Mouse (Mus musculus): ENCODE measurements around the gene Ap1s2. TPM values are rescaled to one million over a fixed set of nuclear protein-coding genes. Genes with fewer than 3 reads are reported as not detected.

Gene Ap1s2
- polyA plus RNA-seq, 1 experiment from 2014 or later, result 38.1 TPM

- WGBS, result 88% methylated on average over 3 of the region's 3 CpGs
- DNase-seq (ENCODE audit: low spot score) (no peak), ATAC-seq (ENCODE audit: low read depth) (no peak)
- H3K27me3 ChIP-seq (replicated peaks; ENCODE audit: control insufficient read depth, insufficient read depth, low read length), result peaks cover 10% of the 10 kb centered on the region
- H3K9me3 ChIP-seq (ENCODE audit: control insufficient read depth, low read length), result no peaks in the 10 kb centered on the region
- no peak overlapping the region for H3K4me2 ChIP-seq (ENCODE audit: low read depth, low read length)
- no peaks in the 10 kb centered on the region for H3K4me1 ChIP-seq (ENCODE audit: control insufficient read depth, insufficient read depth, low read length)
- no peak overlapping the region for H3K4me3 ChIP-seq (ENCODE audit: low read depth, low read length)
- no peak overlapping the region for H3K9ac ChIP-seq (ENCODE audit: low read depth, low read length)
- no peak overlapping the region for H3K27ac ChIP-seq (replicated peaks; ENCODE audit: low read depth, low read length)
- H3K36me3 ChIP-seq (ENCODE audit: control insufficient read depth, insufficient read depth, low read length), result peaks cover 57% of the 10 kb centered on the region
Observed at GRCm38 (mm10) chrX:163944381-163944780, 35.6 kb downstream of the Ap1s2 start.

GRCm38 (mm10) chrX:163951618-163952017 is 42.8 kb downstream of the Ap1s2 start:
- Histone ChIP-seq H3K4me2 (ENCODE audit: low read depth, low read length) (no peak overlapping the region), H3K9me3 (ENCODE audit: control insufficient read depth, low read length) (no peaks in the 10 kb centered on the region), H3K4me1 (ENCODE audit: control insufficient read depth, insufficient read depth, low read length) (no peaks in the 10 kb centered on the region), H3K4me3 (ENCODE audit: low read depth, low read length) (no peak overlapping the region), H3K27me3 (replicated peaks; ENCODE audit: control insufficient read depth, insufficient read depth, low read length) (peaks cover 3% of the 10 kb centered on the region; the same call in 1 of the 2 replicates), H3K9ac (ENCODE audit: low read depth, low read length) (no peak overlapping the region), H3K27ac (replicated peaks; ENCODE audit: low read depth, low read length) (no peak overlapping the region), H3K36me3 (ENCODE audit: control insufficient read depth, insufficient read depth, low read length) (peaks cover 68% of the 10 kb centered on the region)
- ATAC-seq (ENCODE audit: low read depth) (no peak), DNase-seq (ENCODE audit: low spot score) (no peak)
- WGBS, result 74% methylated on average over 1 of the region's 1 CpGs

GRCm38 (mm10) chrX:163957381-163957780 is 48.6 kb downstream of the Ap1s2 start:
- DNase-seq (ENCODE audit: low spot score) (no peak), ATAC-seq (ENCODE audit: low read depth) (no peak)
- H3K9ac ChIP-seq (ENCODE audit: low read depth, low read length), result peak overlapping the region; percentile 87
- peak overlapping the region; percentile 69 for H3K4me3 ChIP-seq (ENCODE audit: low read depth, low read length)
- WGBS, result 36% methylated on average over 12 of the region's 12 CpGs
- H3K4me2 ChIP-seq (ENCODE audit: low read depth, low read length), result peak overlapping the region; percentile 50
- H3K4me1 ChIP-seq (ENCODE audit: control insufficient read depth, insufficient read depth, low read length), result no peaks in the 10 kb centered on the region
- peak overlapping the region; percentile 98 for H3K27ac ChIP-seq (replicated peaks; ENCODE audit: low read depth, low read length)
- H3K27me3 ChIP-seq (replicated peaks; ENCODE audit: control insufficient read depth, insufficient read depth, low read length), result peaks cover 3% of the 10 kb centered on the region; the same call in 1 of the 2 replicates
- H3K9me3 ChIP-seq (ENCODE audit: control insufficient read depth, low read length), result no peaks in the 10 kb centered on the region
- peaks cover 30% of the 10 kb centered on the region for H3K36me3 ChIP-seq (ENCODE audit: control insufficient read depth, insufficient read depth, low read length)

- 34% methylated on average over 9 of the region's 67 CpGs for WGBS
Observed at GRCm38 (mm10) chrX:163957803-163958466, 49.1 kb downstream of the Ap1s2 start.

GRCm38 (mm10) chrX:163958467-163958875 is 49.7 kb downstream of the Ap1s2 start, which contains the start of gene Zrsr2:
Zrsr2 (minus strand) TSS chrX:163958661.
- peak within 1 kb of the TSS; percentile 87 for H3K9ac ChIP-seq (ENCODE audit: low read depth, low read length)
- H3K27ac ChIP-seq (replicated peaks; ENCODE audit: low read depth, low read length), result peak within 1 kb of the TSS; percentile 98
- no peaks in the 10 kb centered on the region for H3K4me1 ChIP-seq (ENCODE audit: control insufficient read depth, insufficient read depth, low read length)
- peak; percentile 97 for DNase-seq (ENCODE audit: low spot score)
- H3K36me3 ChIP-seq (ENCODE audit: control insufficient read depth, insufficient read depth, low read length), result peaks cover 21% of the 10 kb centered on the region; the same call in 1 of the 2 replicates
- no peaks in the 10 kb centered on the region for H3K9me3 ChIP-seq (ENCODE audit: control insufficient read depth, low read length)
- peak within 1 kb of the TSS; percentile 50 for H3K4me2 ChIP-seq (ENCODE audit: low read depth, low read length)
- peaks cover 3% of the 10 kb centered on the region; the same call in 1 of the 2 replicates for H3K27me3 ChIP-seq (replicated peaks; ENCODE audit: control insufficient read depth, insufficient read depth, low read length)
- peak; percentile 97 for ATAC-seq (ENCODE audit: low read depth)
- H3K4me3 ChIP-seq (ENCODE audit: low read depth, low read length), result peak within 1 kb of the TSS; percentile 69
- WGBS, result 21% methylated on average over 20 of the region's 29 CpGs

More at GRCm38 (mm10) chrX:163957803-163958466, 49.1 kb downstream of the Ap1s2 start:
- no peaks in the 10 kb centered on the region for H3K9me3 ChIP-seq (ENCODE audit: control insufficient read depth, low read length)
- H3K9ac ChIP-seq (ENCODE audit: low read depth, low read length), result peak overlapping the region; percentile 87
- peak; percentile 75 for DNase-seq (ENCODE audit: low spot score)
- H3K4me2 ChIP-seq (ENCODE audit: low read depth, low read length), result peak overlapping the region; percentile 50
- H3K4me3 ChIP-seq (ENCODE audit: low read depth, low read length), result peak overlapping the region; percentile 69
- peaks cover 26% of the 10 kb centered on the region for H3K36me3 ChIP-seq (ENCODE audit: control insufficient read depth, insufficient read depth, low read length)
- peak overlapping the region; percentile 98 for H3K27ac ChIP-seq (replicated peaks; ENCODE audit: low read depth, low read length)
- peak; percentile 92 for ATAC-seq (ENCODE audit: low read depth)
- H3K27me3 ChIP-seq (replicated peaks; ENCODE audit: control insufficient read depth, insufficient read depth, low read length), result peaks cover 3% of the 10 kb centered on the region; the same call in 1 of the 2 replicates
- no peaks in the 10 kb centered on the region for H3K4me1 ChIP-seq (ENCODE audit: control insufficient read depth, insufficient read depth, low read length)

- H3K9ac ChIP-seq (ENCODE audit: low read depth, low read length), result no peak overlapping the region
- H3K4me1 ChIP-seq (ENCODE audit: control insufficient read depth, insufficient read depth, low read length), result no peaks in the 10 kb centered on the region
- no peaks in the 10 kb centered on the region for H3K9me3 ChIP-seq (ENCODE audit: control insufficient read depth, low read length)
- WGBS, result 100% methylated on average over 1 of the region's 1 CpGs
- H3K4me3 ChIP-seq (ENCODE audit: low read depth, low read length), result no peak overlapping the region
- no peak overlapping the region for H3K4me2 ChIP-seq (ENCODE audit: low read depth, low read length)
- no peaks in the 10 kb centered on the region for H3K36me3 ChIP-seq (ENCODE audit: control insufficient read depth, insufficient read depth, low read length)
- no peaks in the 10 kb centered on the region for H3K27me3 ChIP-seq (replicated peaks; ENCODE audit: control insufficient read depth, insufficient read depth, low read length)
- no peak overlapping the region for H3K27ac ChIP-seq (replicated peaks; ENCODE audit: low read depth, low read length)
- DNase-seq (ENCODE audit: low spot score) (no peak), ATAC-seq (ENCODE audit: low read depth) (no peak)
Observed at GRCm38 (mm10) chrX:163981092-163981491, 72.3 kb downstream of the Ap1s2 start.

GRCm38 (mm10) chrX:163981500-163981899 is 72.7 kb downstream of the Ap1s2 start:
- Histone ChIP-seq H3K27me3 (replicated peaks; ENCODE audit: control insufficient read depth, insufficient read depth, low read length) (no peaks in the 10 kb centered on the region), H3K36me3 (ENCODE audit: control insufficient read depth, insufficient read depth, low read length) (no peaks in the 10 kb centered on the region), H3K4me3 (ENCODE audit: low read depth, low read length) (no peak overlapping the region), H3K4me2 (ENCODE audit: low read depth, low read length) (no peak overlapping the region), H3K27ac (replicated peaks; ENCODE audit: low read depth, low read length) (no peak overlapping the region), H3K4me1 (ENCODE audit: control insufficient read depth, insufficient read depth, low read length) (no peaks in the 10 kb centered on the region), H3K9ac (ENCODE audit: low read depth, low read length) (no peak overlapping the region), H3K9me3 (ENCODE audit: control insufficient read depth, low read length) (no peaks in the 10 kb centered on the region)
- 52% methylated on average over 4 of the region's 4 CpGs for WGBS
- ATAC-seq (ENCODE audit: low read depth) (no peak), DNase-seq (ENCODE audit: low spot score) (no peak)

GRCm38 (mm10) chrX:163982129-163982528 is 73.3 kb downstream of the Ap1s2 start:
- Histone ChIP-seq H3K9ac (ENCODE audit: low read depth, low read length) (no peak overlapping the region), H3K4me2 (ENCODE audit: low read depth, low read length) (no peak overlapping the region), H3K27ac (replicated peaks; ENCODE audit: low read depth, low read length) (no peak overlapping the region), H3K36me3 (ENCODE audit: control insufficient read depth, insufficient read depth, low read length) (no peaks in the 10 kb centered on the region), H3K9me3 (ENCODE audit: control insufficient read depth, low read length) (no peaks in the 10 kb centered on the region), H3K4me1 (ENCODE audit: control insufficient read depth, insufficient read depth, low read length) (no peaks in the 10 kb centered on the region), H3K27me3 (replicated peaks; ENCODE audit: control insufficient read depth, insufficient read depth, low read length) (peaks cover 5% of the 10 kb centered on the region; the same call in 1 of the 2 replicates), H3K4me3 (ENCODE audit: low read depth, low read length) (no peak overlapping the region)
- 0 out of 2 replicates have a peak, but pooled peaks have one; percentile 37 for ATAC-seq (ENCODE audit: low read depth)
- DNase-seq (ENCODE audit: low spot score), result no peak
- WGBS, result 69% methylated on average over 6 of the region's 6 CpGs
